Mouse (Mus musculus) MEL (cell line): ENCODE results near the gene Slc51a. TPM values are rescaled to one million over a fixed set of nuclear protein-coding genes. Genes with fewer than 3 reads are reported as not detected.

Experiments
- DNase-seq: peaks from one replicate; pipeline ENCODE4 v3.0.0; 2011; ENCODE audit warnings: low read depth, low spot score
- H3K27ac ChIP-seq: 2 replicates; pipeline ENCODE4 v1.5.1; 2012; ENCODE audit warnings: low read depth, mild to moderate bottlenecking, control low read depth, low read length, moderate library complexity; ENCODE audit not compliant: control insufficient read depth
- H3K27me3 ChIP-seq, 2 experiments: fragments of 150-350 bp in 1 of 2; sonication (generic) in 1 of 2; 2 replicates each; pipeline ENCODE4 v1.6.1; 2012; ENCODE audit warnings: low read length in 2 of 2, mild to moderate bottlenecking in 2 of 2, improper control_type of control experiment in 1 of 2, moderate library complexity in 1 of 2; ENCODE audit not compliant: insufficient read depth in 2 of 2, control insufficient read depth in 1 of 2
- H3K36me3 ChIP-seq, 2 experiments: 2 replicates each; pipeline ENCODE4 v1.6.1; 2012 to 2014; ENCODE audit warnings: low read length in 2 of 2, improper control_type of control experiment in 1 of 2, inconsistent platforms in 1 of 2, mild to moderate bottlenecking in 1 of 2; ENCODE audit not compliant: insufficient read depth in 2 of 2, control insufficient read depth in 1 of 2
- H3K4me1 ChIP-seq, 2 experiments: fragments of 150-350 bp in 1 of 2; sonication (generic) in 1 of 2; 2 replicates each; pipeline ENCODE4 v1.6.1; 2012; ENCODE audit warnings: low read length in 2 of 2, improper control_type of control experiment in 1 of 2, mild to moderate bottlenecking in 1 of 2; ENCODE audit not compliant: insufficient read depth in 2 of 2, control insufficient read depth in 1 of 2
- H3K4me3 ChIP-seq, 2 experiments: fragments of 150-350 bp in 1 of 2; sonication (generic) in 1 of 2; 2 replicates each; pipeline ENCODE4 v1.5.1; 2012; ENCODE audit warnings: low read depth in 2 of 2, low read length in 2 of 2, mild to moderate bottlenecking in 2 of 2, moderate library complexity in 2 of 2, control low read depth in 1 of 2, improper control_type of control experiment in 1 of 2; ENCODE audit not compliant: control insufficient read depth in 1 of 2, insufficient read depth in 1 of 2
- H3K79me2 ChIP-seq: 2 replicates; pipeline ENCODE4 v1.6.1; 2012; ENCODE audit warnings: mild to moderate bottlenecking, low read length, moderate library complexity; ENCODE audit not compliant: control insufficient read depth, poor library complexity, insufficient read depth
- H3K9ac ChIP-seq: 2 replicates; pipeline ENCODE4 v1.6.1; 2012; ENCODE audit warnings: low read depth, mild to moderate bottlenecking, control low read depth, low read length, moderate library complexity; ENCODE audit not compliant: control insufficient read depth, poor library complexity, severe bottlenecking
- H3K9me3 ChIP-seq: fragments of 150-350 bp; sonication (generic); replicated peaks from 2 replicates; pipeline ENCODE4 v1.6.1; 2012; ENCODE audit warnings: mild to moderate bottlenecking, low read length, improper control_type of control experiment, moderate library complexity; ENCODE audit not compliant: insufficient read depth
- ELF1 ChIP-seq: IDR thresholded peaks from 2 replicates; pipeline ENCODE4 v1.6.1; 2014; ENCODE audit warnings: low read depth, mild to moderate bottlenecking, inconsistent platforms, low read length, improper control_type of control experiment, moderate library complexity
- EP300 ChIP-seq, 2 experiments: IDR thresholded peaks; 2 replicates each; pipeline ENCODE4 v1.6.1; 2011; ENCODE audit warnings: improper control_type of control experiment in 2 of 2, low read length in 2 of 2, low read depth in 1 of 2, mild to moderate bottlenecking in 1 of 2
- ETS1 ChIP-seq: IDR thresholded peaks from 2 replicates; pipeline ENCODE4 v1.6.1; 2012; ENCODE audit warnings: low read depth, mild to moderate bottlenecking, inconsistent platforms, low read length, improper control_type of control experiment, moderate library complexity
- GATA1 ChIP-seq: IDR thresholded peaks from 2 replicates; pipeline ENCODE4 v1.6.1; 2011; ENCODE audit warnings: low read depth, low read length, improper control_type of control experiment
- HCFC1 ChIP-seq: IDR thresholded peaks from 2 replicates; pipeline ENCODE4 v1.6.1; 2012; ENCODE audit warnings: low read depth, mild to moderate bottlenecking, inconsistent platforms, low read length, improper control_type of control experiment, moderate library complexity
- MXI1 ChIP-seq: IDR thresholded peaks from 2 replicates; pipeline ENCODE4 v1.6.1; 2011; ENCODE audit warnings: mild to moderate bottlenecking, low read depth, low read length, improper control_type of control experiment
- MYB ChIP-seq: IDR thresholded peaks from 2 replicates; pipeline ENCODE4 v1.6.1; 2011; ENCODE audit warnings: mild to moderate bottlenecking, low read depth, low read length, improper control_type of control experiment
- NELFE ChIP-seq: IDR thresholded peaks from 2 replicates; pipeline ENCODE4 v1.6.1; 2011; ENCODE audit warnings: low read depth, low read length, improper control_type of control experiment
- RAD21 ChIP-seq: IDR thresholded peaks from 2 replicates; pipeline ENCODE4 v1.6.1; 2011; ENCODE audit warnings: mild to moderate bottlenecking, low read depth, low read length, improper control_type of control experiment
- SIN3A ChIP-seq: IDR thresholded peaks from 2 replicates; pipeline ENCODE4 v1.6.1; 2012; ENCODE audit warnings: low read length, improper control_type of control experiment, inconsistent platforms
- TAL1 ChIP-seq: IDR thresholded peaks from 2 replicates; pipeline ENCODE4 v1.6.1; 2012; ENCODE audit warnings: mild to moderate bottlenecking, inconsistent platforms, low read length, moderate library complexity, mixed read lengths
- TCF12 ChIP-seq: IDR thresholded peaks from 2 replicates; pipeline ENCODE4 v1.6.1; 2014; ENCODE audit warnings: low read depth, mild to moderate bottlenecking, inconsistent platforms, low read length, improper control_type of control experiment, moderate library complexity
- USF2 ChIP-seq, 2 experiments: IDR thresholded peaks; 2 replicates each; pipeline ENCODE4 v1.6.1; 2011 to 2012; ENCODE audit warnings: improper control_type of control experiment in 2 of 2, low read length in 2 of 2, borderline replicate concordance in 1 of 2, inconsistent platforms in 1 of 2, low read depth in 1 of 2, mild to moderate bottlenecking in 1 of 2; ENCODE audit not compliant: insufficient read depth in 1 of 2
- ZMIZ1 ChIP-seq: IDR thresholded peaks from 2 replicates; pipeline ENCODE4 v1.6.1; 2012; ENCODE audit warnings: low read depth, mild to moderate bottlenecking, inconsistent platforms, low read length, improper control_type of control experiment, moderate library complexity
- polyA plus RNA-seq, 2 experiments: library from polyadenylated mRNA; stranded (reverse) in 1 of 2; unstranded in 1 of 2; fragments of >175 nt in 1 of 2; fragments of >200 nt in 1 of 2; gene quantifications; 2 replicates each; pipeline versions ENCODE4 v1.2.1 to v1.2.4; 2012; ENCODE audit warnings: low replicate concordance in 2 of 2, low read depth in 1 of 2; ENCODE audit not compliant: insufficient read length in 2 of 2, insufficient read depth in 1 of 2, missing spikeins in 1 of 2
- total RNA-seq: library from RNA; depleted of rRNA; stranded (reverse); fragments of 300-350 nt; gene quantifications from 2 replicates; pipeline ENCODE4 v1.2.3, GENCODE M21; 2012

Slc51a gene
- total and polyA plus RNA-seq, 3 experiments, result 4.6 to 14.5 TPM; not detected in 1

- Histone ChIP-seq H3K79me2 (peaks cover 4% of the 10 kb centered on the region), H3K9me3 (no peaks in the 10 kb centered on the region), H3K36me3 (peaks cover 10 to 33% of the 10 kb centered on the region in 2 experiments), H3K27me3 (no peaks in the 10 kb centered on the region), H3K4me3 (no peak overlapping the region), H3K9ac (no peak overlapping the region)
- TF ChIP-seq ZMIZ1, result no peak
- TF ChIP-seq USF2 (IDR thresholded peaks at IDR 0.05; ENCODE audit: borderline replicate concordance in 1 of 2, insufficient read depth in 1 of 2, low read depth in 1 of 2, low read length in 2 of 2), result no peak
- TF ChIP-seq, all 39 proteins: peak for 0
- no peak overlapping the region for H3K27ac ChIP-seq
- no peak for DNase-seq
- peaks cover 25 to 32% of the 10 kb centered on the region in 2 experiments for H3K4me1 ChIP-seq
Observed at GRCm38 (mm10) chr16:32453102-32453501, 34.6 kb downstream of the Slc51a start.

- Histone ChIP-seq H3K27me3 (no peaks in the 10 kb centered on the region), H3K36me3 (peaks cover under 1 to 52% of the 10 kb centered on the region in 2 experiments), H3K9ac (no peak overlapping the region), H3K4me1 (peaks cover 36 to 44% of the 10 kb centered on the region in 2 experiments), H3K79me2 (peaks cover 13% of the 10 kb centered on the region), H3K9me3 (no peaks in the 10 kb centered on the region), H3K4me3 (no peak overlapping the region), H3K27ac (peak overlapping the region; percentile 59)
- no peak for TF ChIP-seq ETS1
- TF ChIP-seq ELF1, result no peak
- no peak for TF ChIP-seq TAL1
- no peak for TF ChIP-seq HCFC1
- TF ChIP-seq MYB, result no peak
- no peak for DNase-seq
Observed at GRCm38 (mm10) chr16:32450133-32450532, 37.5 kb downstream of the Slc51a start.

- peaks cover 13% of the 10 kb centered on the region for H3K79me2 ChIP-seq
- peaks cover 39 to 49% of the 10 kb centered on the region in 2 experiments for H3K4me1 ChIP-seq
- peaks cover 0 to 56% of the 10 kb centered on the region in 2 experiments for H3K36me3 ChIP-seq
- H3K9ac ChIP-seq, result no peak overlapping the region
- H3K9me3 ChIP-seq, result no peaks in the 10 kb centered on the region
- H3K27me3 ChIP-seq, result no peaks in the 10 kb centered on the region
- H3K27ac ChIP-seq, result peak overlapping the region; percentile 59
- DNase-seq, result peak; percentile 74
- TF ChIP-seq TCF12 (peak; percentile 67), EP300 (IDR thresholded peaks at IDR 0.05; ENCODE audit: low read depth in 1 of 2, low read length in 2 of 2) (peak; percentile 76 to 81), MYB (peak; percentile 67), GATA1 (peak; percentile 57), SIN3A (peak; percentile 66), MXI1 (peak; percentile 69), NELFE (no peak), TAL1 (peak; percentile 65), ETS1 (0 out of 2 replicates have a peak, but pooled peaks have one; percentile 34), RAD21 (no peak)
- H3K4me3 ChIP-seq, result peak overlapping the region in 1 of 2 experiments; percentile 9; a peak in 1 of 4 replicates
Observed at GRCm38 (mm10) chr16:32449665-32450064, 38.0 kb downstream of the Slc51a start.
